Mouse (Mus musculus) hindbrain, postnatal 0 days (tissue): Measurements from ENCODE around the gene Pold4. TPM values are rescaled to one million over a fixed set of nuclear protein-coding genes. Genes with fewer than 3 reads are reported as not detected.

Source experiments
- ATAC-seq: fragments of 200-750 bp; cut with Nextera tagmentation; 2 replicates; pipeline ENCODE4 v1.8.0; 2017; ENCODE audit warnings: mild to moderate bottlenecking, moderate TSS enrichment, moderate library complexity
- DNase-seq: peaks from one replicate; pipeline ENCODE4 v3.0.0-alpha.2; 2015; ENCODE audit warnings: low spot score
- H3K27ac ChIP-seq: fragments of 300-500 bp; sonication (generic); 2 replicates; pipeline ENCODE4 v1.5.1; 2014; ENCODE audit warnings: mild to moderate bottlenecking
- H3K27me3 ChIP-seq: fragments of 300-500 bp; sonication (generic); 2 replicates; pipeline ENCODE4 v1.6.1; 2014; ENCODE audit warnings: low read length, mixed read lengths; ENCODE audit not compliant: insufficient read depth
- H3K36me3 ChIP-seq: fragments of 300-500 bp; sonication (generic); 2 replicates; pipeline ENCODE4 v1.6.1; 2014; ENCODE audit warnings: low read length, mixed read lengths; ENCODE audit not compliant: insufficient read depth
- H3K4me1 ChIP-seq: fragments of 300-500 bp; sonication (generic); 2 replicates; pipeline ENCODE4 v1.6.1; 2014; ENCODE audit warnings: antibody characterized with exemption, low read length, mixed read lengths; ENCODE audit not compliant: insufficient read depth
- H3K4me2 ChIP-seq: fragments of 300-500 bp; sonication (generic); 2 replicates; pipeline ENCODE4 v1.6.1; 2014; ENCODE audit warnings: low read depth, mild to moderate bottlenecking, low read length, moderate library complexity, mixed read lengths
- H3K4me3 ChIP-seq: fragments of 300-500 bp; sonication (generic); 2 replicates; pipeline ENCODE4 v1.5.1; 2014; ENCODE audit warnings: low read length
- H3K9ac ChIP-seq: fragments of 300-500 bp; sonication (generic); replicated peaks from 2 replicates; pipeline ENCODE4 v1.6.1; 2014; ENCODE audit warnings: mild to moderate bottlenecking, low read length, moderate library complexity, mixed read lengths
- H3K9me3 ChIP-seq: fragments of 300-500 bp; sonication (generic); 2 replicates; pipeline ENCODE4 v1.6.1; 2016; ENCODE audit warnings: low read length, mixed read lengths
- CTCF ChIP-seq: IDR thresholded peaks from 2 replicates; pipeline ENCODE4 v1.5.1; 2016; ENCODE audit warnings: antibody characterized with exemption, control low read depth, low read depth
- WGBS: fragments of 180-500 bp; shearing (Covaris S2); extraction: QIAGEN DNeasy Blood & Tissue Kit; methylation state at CpG from one replicate; pipeline ENCODE4 v1.1.7; 2014; 5-methylcytosine and 5-hydroxymethylcytosine counted together
- polyA plus RNA-seq: library from polyadenylated mRNA; unstranded; fragments of >200 nt; fragmentation: Nextera tagmentation; extraction: Ambion mirVana; gene quantifications from 2 replicates; pipeline ENCODE4 v1.2.1, GENCODE M21; 2015
- total RNA-seq: library from RNA; depleted of rRNA; stranded (reverse); fragments of >200 nt; gene quantifications from 2 replicates; pipeline ENCODE4 v1.2.3, GENCODE M21; 2014

Gene Pold4
- total and polyA plus RNA-seq, 2 experiments from 2014 or later, result 24.5 to 28.7 TPM

DNA sequence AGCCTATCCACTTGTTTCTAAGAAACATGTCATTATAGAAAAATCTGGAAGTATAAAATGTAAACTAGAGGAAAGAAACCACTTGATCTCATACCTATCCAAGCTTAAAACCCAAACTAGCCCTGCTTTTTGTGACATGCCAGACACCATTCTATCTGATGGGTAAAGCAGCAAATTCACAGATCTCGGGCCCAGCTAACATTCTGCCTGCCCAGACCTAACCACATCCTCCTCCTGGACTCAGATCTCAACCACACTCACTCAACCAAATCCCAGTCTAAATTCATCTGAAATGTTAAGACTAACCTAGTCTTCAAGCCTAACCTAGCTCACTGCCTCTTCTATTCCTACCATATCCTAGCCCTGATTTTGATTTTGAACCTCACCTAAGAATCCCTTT, 12.9 kb upstream of the Pold4 start:
- DNase-seq (no peak), ATAC-seq (no peak)
- no peaks in the 10 kb centered on the region for H3K9me3 ChIP-seq
- no peak overlapping the region for H3K9ac ChIP-seq
- H3K4me3 ChIP-seq, result no peak overlapping the region
- no peak for TF ChIP-seq CTCF
- no peak overlapping the region for H3K4me2 ChIP-seq
- H3K36me3 ChIP-seq, result no peaks in the 10 kb centered on the region
- 56% methylated on average over 1 of the region's 1 CpGs for WGBS
- no peak overlapping the region for H3K27ac ChIP-seq
- peaks cover 5% of the 10 kb centered on the region for H3K27me3 ChIP-seq
- peaks cover 31% of the 10 kb centered on the region; the same call in 1 of the 2 replicates for H3K4me1 ChIP-seq

GRCm38 (mm10) chr19:4219943-4220342, 11.8 kb upstream of the Pold4 start:
- 73% methylated on average over 6 of the region's 6 CpGs for WGBS
- no peaks in the 10 kb centered on the region for H3K9me3 ChIP-seq

DNA sequence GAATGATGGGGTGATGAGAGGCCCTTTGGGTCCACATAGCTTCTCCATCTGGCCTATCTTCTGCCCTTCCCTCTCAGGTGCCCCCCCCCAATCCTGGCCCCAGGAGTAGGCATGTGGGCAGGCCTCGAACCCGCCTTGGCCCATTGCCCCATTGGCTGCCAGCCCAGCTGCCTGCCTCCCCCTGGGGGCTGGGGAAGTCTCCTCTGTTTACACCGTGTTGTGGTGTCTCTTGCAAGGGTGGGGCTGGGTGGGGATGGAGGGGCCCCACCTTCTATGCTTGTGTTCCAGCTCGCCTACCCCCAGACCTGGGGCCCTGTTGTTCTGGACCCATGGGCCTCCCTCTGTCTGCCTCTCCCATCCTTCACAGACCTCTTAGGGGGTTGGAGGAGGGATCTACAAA, 11.3 kb upstream of the Pold4 start:
- WGBS, result 23% methylated on average over 4 of the region's 4 CpGs
- peaks cover 15% of the 10 kb centered on the region; the same call in 1 of the 2 replicates for H3K4me1 ChIP-seq
- H3K27me3 ChIP-seq, result no peaks in the 10 kb centered on the region
- no peaks in the 10 kb centered on the region for H3K9me3 ChIP-seq
- TF ChIP-seq CTCF, result no peak
- no peak overlapping the region for H3K27ac ChIP-seq
- H3K9ac ChIP-seq, result no peak overlapping the region
- no peak for ATAC-seq
- H3K4me2 ChIP-seq, result no peak overlapping the region
- H3K36me3 ChIP-seq, result no peaks in the 10 kb centered on the region
- DNase-seq, result no peak
- H3K4me3 ChIP-seq, result no peak overlapping the region

More at GRCm38 (mm10) chr19:4219943-4220342, 11.8 kb upstream of the Pold4 start:
- no peak for DNase-seq
- no peaks in the 10 kb centered on the region for H3K36me3 ChIP-seq
- no peak overlapping the region for H3K9ac ChIP-seq
- H3K27me3 ChIP-seq, result no peaks in the 10 kb centered on the region
- H3K4me1 ChIP-seq, result peaks cover 20% of the 10 kb centered on the region; the same call in 1 of the 2 replicates
- no peak overlapping the region for H3K27ac ChIP-seq
- TF ChIP-seq CTCF, result no peak
- H3K4me2 ChIP-seq, result no peak overlapping the region
- no peak for ATAC-seq
- no peak overlapping the region for H3K4me3 ChIP-seq

- Histone ChIP-seq H3K4me1 (peaks cover 15% of the 10 kb centered on the region; the same call in 1 of the 2 replicates), H3K36me3 (no peaks in the 10 kb centered on the region), H3K27me3 (no peaks in the 10 kb centered on the region), H3K4me3 (no peak overlapping the region), H3K9ac (no peak overlapping the region), H3K27ac (no peak overlapping the region), H3K9me3 (no peaks in the 10 kb centered on the region), H3K4me2 (no peak overlapping the region)
- whole genome bisulfite sequencing, result 33% methylated on average over 14 of the region's 14 CpGs
- DNase-seq (peak; percentile 33), ATAC-seq (no peak)
- TF ChIP-seq CTCF, result no peak
Observed at GRCm38 (mm10) chr19:4220957-4221743, 10.5 kb upstream of the Pold4 start.

DNA sequence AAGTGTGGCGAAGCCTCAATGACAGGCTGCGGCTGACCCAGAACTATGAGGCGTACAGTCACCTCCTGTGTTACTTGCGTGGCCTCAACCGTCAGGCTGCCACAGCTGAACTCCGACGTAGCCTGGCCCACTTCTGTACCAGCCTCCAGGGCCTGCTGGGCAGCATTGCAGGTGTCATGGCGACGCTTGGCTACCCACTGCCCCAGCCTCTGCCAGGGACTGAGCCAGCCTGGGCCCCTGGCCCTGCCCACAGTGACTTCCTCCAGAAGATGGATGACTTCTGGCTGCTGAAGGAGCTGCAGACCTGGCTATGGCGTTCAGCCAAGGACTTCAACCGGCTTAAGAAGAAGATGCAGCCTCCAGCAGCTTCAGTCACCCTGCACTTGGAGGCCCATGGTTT, 9.5 kb upstream of the Pold4 start:
- H3K27me3 ChIP-seq, result no peaks in the 10 kb centered on the region
- no peaks in the 10 kb centered on the region for H3K9me3 ChIP-seq
- H3K27ac ChIP-seq, result no peak overlapping the region
- 50% methylated on average over 11 of the region's 11 CpGs for WGBS
- no peak overlapping the region for H3K4me2 ChIP-seq
- TF ChIP-seq CTCF, result no peak
- DNase-seq, result peak; percentile 38
- no peak overlapping the region for H3K4me3 ChIP-seq
- peak; percentile 69; the same call in 1 of the 2 replicates for ATAC-seq
- H3K36me3 ChIP-seq, result no peaks in the 10 kb centered on the region
- H3K9ac ChIP-seq, result no peak overlapping the region
- peaks cover 15% of the 10 kb centered on the region; the same call in 1 of the 2 replicates for H3K4me1 ChIP-seq

DNA sequence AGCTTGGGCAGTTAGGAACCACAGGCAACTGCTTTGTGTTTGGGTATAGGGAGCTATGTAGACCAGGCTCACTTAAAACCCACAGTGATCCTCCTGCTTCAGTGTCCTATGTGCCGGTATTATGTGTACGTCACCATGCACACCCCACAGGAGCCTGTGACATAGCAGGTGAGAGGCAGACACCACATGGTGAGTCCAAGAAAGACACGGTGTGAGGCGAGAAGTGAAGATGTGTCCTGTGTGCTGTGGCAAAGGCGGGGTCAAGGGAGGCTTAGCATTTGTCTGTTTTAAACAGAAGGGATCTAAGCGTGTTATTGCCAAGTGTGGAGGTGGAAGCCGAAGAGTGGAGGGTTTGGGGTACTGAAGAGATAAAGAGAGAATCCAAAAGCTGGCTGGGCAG, 4.9 kb upstream of the Pold4 start:
- ATAC-seq (no peak), DNase-seq (no peak)
- H3K9ac ChIP-seq, result no peak overlapping the region
- H3K27me3 ChIP-seq, result no peaks in the 10 kb centered on the region
- no peak overlapping the region for H3K4me2 ChIP-seq
- no peak overlapping the region for H3K27ac ChIP-seq
- no peaks in the 10 kb centered on the region for H3K9me3 ChIP-seq
- no peaks in the 10 kb centered on the region for H3K36me3 ChIP-seq
- TF ChIP-seq CTCF, result no peak
- no peak overlapping the region for H3K4me3 ChIP-seq
- WGBS, result 89% methylated on average over 7 of the region's 7 CpGs
- no peaks in the 10 kb centered on the region for H3K4me1 ChIP-seq

DNA sequence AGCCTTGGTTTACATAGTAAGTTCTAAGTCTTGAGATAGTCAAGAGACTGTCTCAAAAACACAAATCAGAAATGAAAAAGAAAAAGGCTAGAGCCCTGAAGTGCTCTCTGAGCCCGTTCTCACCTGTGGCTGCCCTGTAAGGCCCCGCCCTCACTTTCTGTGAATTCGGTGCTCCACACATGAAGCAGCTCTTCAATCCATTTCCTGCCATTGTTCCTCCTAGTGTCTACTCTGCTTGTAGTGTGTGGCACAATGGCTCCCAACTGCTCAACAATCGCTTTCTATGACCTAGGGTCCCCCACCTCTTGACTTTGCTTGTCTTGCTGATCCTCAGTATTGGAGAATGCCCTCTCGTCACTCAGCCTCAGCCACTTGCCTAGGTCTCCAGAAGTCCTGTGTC, 4.3 kb upstream of the Pold4 start:
- DNase-seq (no peak), ATAC-seq (no peak)
- Histone ChIP-seq H3K27me3 (no peaks in the 10 kb centered on the region), H3K4me3 (no peak overlapping the region), H3K27ac (no peak overlapping the region), H3K9ac (no peak overlapping the region), H3K4me1 (peaks cover 4% of the 10 kb centered on the region; the same call in 1 of the 2 replicates), H3K4me2 (no peak overlapping the region), H3K36me3 (no peaks in the 10 kb centered on the region), H3K9me3 (no peaks in the 10 kb centered on the region)
- 68% methylated on average over 5 of the region's 5 CpGs for WGBS
- no peak for TF ChIP-seq CTCF
